Mouse (Mus musculus): Measurements from ENCODE around the gene Creb5. TPM values are rescaled to one million over a fixed set of nuclear protein-coding genes. Genes with fewer than 3 reads are reported as not detected.
A peak's percentile ranks its signal among the peaks of the same experiment; 100 is the strongest.

Gene Creb5
- total RNA-seq, 1 experiment: 1.1 TPM

DNA sequence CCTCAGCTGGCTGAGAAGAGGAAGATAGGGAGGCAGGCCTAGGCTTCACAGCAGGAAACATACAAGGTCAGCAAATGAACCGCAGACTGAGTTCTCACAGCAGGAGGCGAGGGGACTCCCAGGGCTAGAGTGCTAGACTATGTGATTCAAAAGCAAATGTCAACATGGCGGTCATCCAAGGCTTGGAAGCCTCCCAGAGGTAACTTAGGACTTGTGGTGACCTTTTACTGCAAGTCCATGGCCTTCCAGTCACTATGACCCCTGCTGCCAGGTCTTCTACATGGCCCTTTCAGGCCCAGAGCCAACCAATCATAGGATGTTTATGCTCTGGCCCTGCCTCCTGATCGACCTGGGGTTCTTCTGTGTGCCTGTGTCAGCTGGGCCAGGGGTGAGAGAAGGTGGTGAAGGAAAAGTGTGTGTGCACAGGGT, 209.3 kb downstream of the Creb5 start:
- TF ChIP-seq ZNF384 (IDR thresholded peaks at IDR 0.05; ENCODE audit: low read depth, low read length): no peak
- TF ChIP-seq HCFC1 (IDR thresholded peaks at IDR 0.05; ENCODE audit: borderline replicate concordance, insufficient read depth, low read length): no peak
- no peak for TF ChIP-seq ZC3H11A (IDR thresholded peaks at IDR 0.05; ENCODE audit: borderline replicate concordance, low read depth, low read length)
- no peak for TF ChIP-seq MAFK (IDR thresholded peaks at IDR 0.05; ENCODE audit: insufficient read depth, low read depth, low read length)
- TF ChIP-seq CHD2 (IDR thresholded peaks at IDR 0.05; ENCODE audit: low read depth, low read length): no peak

DNA sequence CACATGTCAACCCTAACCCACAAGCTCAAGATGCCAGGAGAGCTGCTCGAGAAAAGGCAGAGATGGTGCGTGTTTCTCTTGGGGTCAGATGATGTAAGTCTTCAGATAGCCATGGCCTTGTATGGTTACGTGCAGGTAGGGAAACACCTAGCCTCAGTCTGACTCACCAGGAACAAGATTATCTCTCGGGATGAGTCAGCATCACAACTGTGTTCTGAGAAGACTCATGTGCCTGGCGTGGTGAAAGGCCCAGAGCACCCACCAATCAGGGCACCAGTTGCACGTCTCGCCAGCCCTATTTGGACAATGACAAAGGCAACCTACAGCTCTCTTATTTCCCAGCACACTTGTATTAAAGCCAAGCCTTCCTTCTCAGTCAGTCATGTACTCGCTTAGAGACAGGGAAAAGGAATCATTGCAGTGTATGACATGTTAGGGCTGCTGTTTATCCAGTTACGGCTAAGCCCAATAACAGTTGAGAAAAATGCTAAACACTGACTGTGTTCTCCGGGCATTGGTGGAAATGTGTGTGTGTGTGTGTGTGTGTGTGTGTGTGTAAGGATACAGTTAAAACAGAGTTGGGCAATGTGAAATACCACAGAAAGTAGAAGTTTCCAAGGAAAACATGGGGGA, 210.9 kb downstream of the Creb5 start:
- in situ Hi-C loops (cut with MboI; ENCODE audit: low sequenced_read_pairs in 2 of 2, unreplicated experiment in 2 of 2): no loop called here
- H3K4me3 ChIP-seq (ENCODE audit: insufficient read depth in 1 of 2, low read depth in 1 of 2, low read length in 2 of 2, poor library complexity in 1 of 2, severe bottlenecking in 1 of 2): no peak overlapping the region
- peaks cover 0 to 3% of the 10 kb centered on the region in 2 experiments; a peak in 1 of 4 replicates for H3K4me1 ChIP-seq (ENCODE audit: control insufficient read depth in 2 of 2, insufficient read depth in 2 of 2, low read length in 2 of 2, poor library complexity in 1 of 2)
- no peak for DNase-seq (ENCODE audit: low read depth, low spot score)
- TF ChIP-seq ZNF384 (IDR thresholded peaks at IDR 0.05; ENCODE audit: low read depth, low read length) (no peak), CHD2 (IDR thresholded peaks at IDR 0.05; ENCODE audit: low read depth, low read length) (no peak), HCFC1 (IDR thresholded peaks at IDR 0.05; ENCODE audit: borderline replicate concordance, insufficient read depth, low read length) (no peak), ZC3H11A (IDR thresholded peaks at IDR 0.05; ENCODE audit: borderline replicate concordance, low read depth, low read length) (no peak), MAFK (IDR thresholded peaks at IDR 0.05; ENCODE audit: insufficient read depth, low read depth, low read length) (no peak)
- H3K27ac ChIP-seq (ENCODE audit: insufficient read depth, low read depth, low read length, poor library complexity, severe bottlenecking): no peak overlapping the region
- no peaks in the 10 kb centered on the region for H3K36me3 ChIP-seq (ENCODE audit: control insufficient read depth, insufficient read depth, low read length, poor library complexity, severe bottlenecking)
- no peak overlapping the region for H3K9ac ChIP-seq (ENCODE audit: insufficient read depth, low read depth, low read length, poor library complexity, severe bottlenecking)
- no peaks in the 10 kb centered on the region for H3K9me3 ChIP-seq (ENCODE audit: control insufficient read depth, insufficient read depth, low read depth, low read length)

More for the DNA sequence above, 209.3 kb downstream of the Creb5 start:
- H3K4me3 ChIP-seq (ENCODE audit: insufficient read depth in 1 of 2, low read depth in 1 of 2, low read length in 2 of 2, poor library complexity in 1 of 2, severe bottlenecking in 1 of 2): no peak overlapping the region
- H3K9me3 ChIP-seq (ENCODE audit: control insufficient read depth, insufficient read depth, low read depth, low read length): no peaks in the 10 kb centered on the region
- H3K36me3 ChIP-seq (ENCODE audit: control insufficient read depth, insufficient read depth, low read length, poor library complexity, severe bottlenecking): no peaks in the 10 kb centered on the region
- in situ Hi-C loops (cut with MboI; ENCODE audit: low sequenced_read_pairs in 2 of 2, unreplicated experiment in 2 of 2): no loop called here
- peaks cover 0 to 3% of the 10 kb centered on the region in 2 experiments; a peak in 1 of 4 replicates for H3K4me1 ChIP-seq (ENCODE audit: control insufficient read depth in 2 of 2, insufficient read depth in 2 of 2, low read length in 2 of 2, poor library complexity in 1 of 2)
- H3K27ac ChIP-seq (ENCODE audit: insufficient read depth, low read depth, low read length, poor library complexity, severe bottlenecking): no peak overlapping the region
- H3K9ac ChIP-seq (ENCODE audit: insufficient read depth, low read depth, low read length, poor library complexity, severe bottlenecking): no peak overlapping the region
- DNase-seq (ENCODE audit: low read depth, low spot score): peak; percentile 9

DNA sequence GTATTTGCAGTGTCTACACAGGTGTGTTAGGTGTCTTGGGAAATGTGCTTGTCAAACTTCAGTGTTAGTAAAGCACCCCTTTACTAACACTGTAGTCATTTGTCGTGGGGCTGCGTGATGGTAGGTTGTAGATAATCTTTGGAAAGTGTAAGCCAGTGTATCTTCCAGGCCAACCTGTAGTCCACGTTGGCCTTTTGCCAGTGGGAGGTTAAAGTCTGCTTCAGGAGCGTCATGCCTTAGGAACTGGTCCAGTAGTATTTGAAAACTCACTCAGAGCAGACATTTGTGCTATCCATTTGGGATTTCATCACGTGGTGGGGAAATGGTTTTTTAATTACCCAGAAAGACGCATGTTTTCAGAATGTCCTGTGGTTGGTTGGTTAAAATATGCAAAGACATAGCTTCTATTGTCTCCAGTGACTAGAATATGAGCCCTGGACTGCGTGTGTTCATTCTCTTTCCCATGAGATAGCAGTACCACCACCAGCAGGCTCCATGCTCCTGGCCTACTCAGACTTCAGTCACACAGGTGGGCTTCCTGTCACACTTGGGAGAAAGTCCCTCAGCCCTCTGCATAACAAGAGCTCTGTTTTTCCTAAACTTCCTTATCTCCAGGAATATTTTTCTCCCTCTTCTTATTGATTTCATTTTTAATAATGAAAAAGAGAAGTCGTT, 212.7 kb downstream of the Creb5 start:
- Histone ChIP-seq H3K27ac (ENCODE audit: insufficient read depth, low read depth, low read length, poor library complexity, severe bottlenecking) (no peak overlapping the region), H3K36me3 (ENCODE audit: control insufficient read depth, insufficient read depth, low read length, poor library complexity, severe bottlenecking) (no peaks in the 10 kb centered on the region), H3K9ac (ENCODE audit: insufficient read depth, low read depth, low read length, poor library complexity, severe bottlenecking) (no peak overlapping the region), H3K9me3 (ENCODE audit: control insufficient read depth, insufficient read depth, low read depth, low read length) (no peaks in the 10 kb centered on the region), H3K4me1 (ENCODE audit: control insufficient read depth in 2 of 2, insufficient read depth in 2 of 2, low read length in 2 of 2, poor library complexity in 1 of 2) (peaks cover 0 to 3% of the 10 kb centered on the region in 2 experiments; a peak in 1 of 4 replicates), H3K4me3 (ENCODE audit: insufficient read depth in 1 of 2, low read depth in 1 of 2, low read length in 2 of 2, poor library complexity in 1 of 2, severe bottlenecking in 1 of 2) (no peak overlapping the region)
- TF ChIP-seq ZC3H11A (IDR thresholded peaks at IDR 0.05; ENCODE audit: borderline replicate concordance, low read depth, low read length) (no peak), CHD2 (IDR thresholded peaks at IDR 0.05; ENCODE audit: low read depth, low read length) (no peak), MAFK (IDR thresholded peaks at IDR 0.05; ENCODE audit: insufficient read depth, low read depth, low read length) (no peak), ZNF384 (IDR thresholded peaks at IDR 0.05; ENCODE audit: low read depth, low read length) (no peak), HCFC1 (IDR thresholded peaks at IDR 0.05; ENCODE audit: borderline replicate concordance, insufficient read depth, low read length) (no peak)
- DNase-seq (ENCODE audit: low read depth, low spot score): no peak
- in situ Hi-C loops (cut with MboI; ENCODE audit: low sequenced_read_pairs in 2 of 2, unreplicated experiment in 2 of 2): no loop called here

- Histone ChIP-seq H3K27ac (ENCODE audit: insufficient read depth, low read depth, low read length, poor library complexity, severe bottlenecking) (no peak overlapping the region), H3K4me1 (ENCODE audit: control insufficient read depth in 2 of 2, insufficient read depth in 2 of 2, low read length in 2 of 2, poor library complexity in 1 of 2) (peaks cover 0 to 3% of the 10 kb centered on the region in 2 experiments; a peak in 1 of 4 replicates), H3K9me3 (ENCODE audit: control insufficient read depth, insufficient read depth, low read depth, low read length) (no peaks in the 10 kb centered on the region), H3K36me3 (ENCODE audit: control insufficient read depth, insufficient read depth, low read length, poor library complexity, severe bottlenecking) (no peaks in the 10 kb centered on the region), H3K9ac (ENCODE audit: insufficient read depth, low read depth, low read length, poor library complexity, severe bottlenecking) (no peak overlapping the region), H3K4me3 (ENCODE audit: insufficient read depth in 1 of 2, low read depth in 1 of 2, low read length in 2 of 2, poor library complexity in 1 of 2, severe bottlenecking in 1 of 2) (no peak overlapping the region)
- TF ChIP-seq CHD2 (IDR thresholded peaks at IDR 0.05; ENCODE audit: low read depth, low read length): no peak
- no peak for TF ChIP-seq HCFC1 (IDR thresholded peaks at IDR 0.05; ENCODE audit: borderline replicate concordance, insufficient read depth, low read length)
- DNase-seq (ENCODE audit: low read depth, low spot score): no peak
- in situ Hi-C loops (cut with MboI; ENCODE audit: low sequenced_read_pairs in 2 of 2, unreplicated experiment in 2 of 2): no loop called here
These were observed 214.2 kb downstream of the Creb5 start for GRCm38 (mm10) chr6:53501236-53501635.
